Mouse (Mus musculus) lung, embryonic 15.5 days (tissue): ENCODE measurements at regions not wholly inside any gene's neighbourhood (a gene's known extent, or its start where the extent isn't known, plus 50 kb on each side); places are given as distances from the start of the nearest gene placed in this dataset.
"Not testable (repeated sequence)": the region's sequence is repeated elsewhere in the genome, so short reads cannot be mapped to it uniquely, and the experiment has no call there.

Source experiments
- ATAC-seq: fragments of 200-750 bp; cut with Nextera tagmentation; 2 replicates; pipeline ENCODE4 v1.8.0; 2017; ENCODE audit warnings: moderate number of reproducible peaks, borderline replicate concordance; ENCODE audit not compliant: low FRiP score, low TSS enrichment; ENCODE audit errors: extremely low read depth
- H3K27ac ChIP-seq: fragments of 300-500 bp; sonication (generic); 2 replicates; pipeline ENCODE4 v1.5.1; 2015; ENCODE audit warnings: moderate library complexity, mild to moderate bottlenecking, inconsistent platforms
- H3K27me3 ChIP-seq: fragments of 300-500 bp; sonication (generic); 2 replicates; pipeline ENCODE4 v1.6.1; 2015; ENCODE audit warnings: inconsistent platforms
- H3K36me3 ChIP-seq: fragments of 300-500 bp; sonication (generic); 2 replicates; pipeline ENCODE4 v1.6.1; 2015; ENCODE audit warnings: inconsistent platforms
- H3K4me1 ChIP-seq: fragments of 300-500 bp; sonication (generic); 2 replicates; pipeline ENCODE4 v1.6.1; 2015; ENCODE audit warnings: inconsistent platforms
- H3K4me2 ChIP-seq: fragments of 300-500 bp; sonication (generic); 2 replicates; pipeline ENCODE4 v1.6.1; 2015; ENCODE audit warnings: inconsistent platforms, mild to moderate bottlenecking, moderate library complexity
- H3K4me3 ChIP-seq: fragments of 300-500 bp; sonication (generic); 2 replicates; pipeline ENCODE4 v1.5.1; 2015; ENCODE audit warnings: mild to moderate bottlenecking, inconsistent platforms
- H3K9ac ChIP-seq: fragments of 300-500 bp; sonication (generic); 2 replicates; pipeline ENCODE4 v1.6.1; 2015; ENCODE audit warnings: inconsistent platforms
- H3K9me3 ChIP-seq: fragments of 300-500 bp; sonication (generic); 2 replicates; pipeline ENCODE4 v1.6.1; 2016; ENCODE audit warnings: inconsistent platforms
- WGBS: fragments of 180-500 bp; shearing (Covaris S2); methylation state at CpG from one replicate; pipeline ENCODE4 v1.1.7; 2015; 5-methylcytosine and 5-hydroxymethylcytosine counted together

DNA sequence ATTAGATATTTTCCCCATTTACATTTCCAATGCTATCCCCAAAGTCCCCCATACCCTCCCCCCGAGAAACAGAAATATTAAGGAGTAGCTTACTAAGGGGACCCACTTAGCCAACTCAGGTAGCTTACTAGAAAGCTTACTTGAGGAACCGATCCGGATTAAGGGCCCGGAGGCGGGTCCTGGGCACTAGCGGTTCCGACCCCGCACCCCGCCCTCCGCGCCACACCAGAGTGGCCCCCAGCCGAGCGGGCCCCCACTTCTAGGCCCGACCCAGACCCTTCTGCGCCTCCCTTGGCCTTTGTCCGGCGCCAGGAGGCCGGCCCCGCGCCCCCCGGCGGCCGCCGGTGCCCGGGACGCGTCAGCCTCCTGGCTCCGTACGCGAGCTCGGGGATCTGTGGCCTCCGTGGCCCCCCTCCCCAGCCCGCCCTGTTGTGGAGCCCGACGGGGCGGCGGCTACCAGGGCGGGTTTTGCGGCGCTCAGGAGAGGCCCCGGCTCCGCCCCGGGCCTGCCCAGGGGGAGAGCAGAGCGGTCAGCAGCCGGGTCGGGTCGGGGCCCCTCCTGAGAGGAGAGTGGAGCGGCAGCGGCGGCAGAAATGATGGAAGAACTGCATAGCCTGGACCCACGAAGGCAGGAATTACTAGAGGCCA, 106.5 kb downstream of the Zfp600 start:
- H3K27ac ChIP-seq, H3K4me1 ChIP-seq, H3K27me3 ChIP-seq, H3K36me3 ChIP-seq, H3K9ac ChIP-seq, H3K9me3 ChIP-seq: not testable (repeated sequence)
- 0 out of 2 replicates have a peak overlapping the region, but pooled peaks have one; percentile 21 for H3K4me3 ChIP-seq
- WGBS: 5% methylated on average over 43 of the region's 51 CpGs
- ATAC-seq: peak; percentile 70; the same call in 1 of the 2 replicates
- H3K4me2 ChIP-seq: peak overlapping the region; percentile 45

DNA sequence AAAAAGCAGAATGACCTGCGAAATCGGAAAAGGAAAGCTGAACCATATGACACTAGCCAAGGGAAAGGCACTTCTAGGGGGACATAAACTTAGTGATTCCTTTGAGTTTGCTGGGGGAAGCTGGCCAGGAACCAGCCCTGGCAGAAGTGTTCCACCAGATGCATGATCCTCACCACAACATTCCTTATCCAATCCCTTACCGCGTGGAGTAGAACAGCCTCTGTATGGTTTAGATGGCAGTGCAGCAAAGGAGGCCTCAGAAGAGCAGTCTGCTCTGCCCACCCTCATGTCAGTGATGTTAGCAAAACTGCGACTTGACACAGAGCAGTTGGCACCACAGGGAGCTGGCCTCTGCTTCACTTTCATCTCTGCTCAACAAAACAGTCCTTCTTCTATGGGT, 107.2 kb downstream of the Zfp600 start:
- not testable (repeated sequence) for H3K36me3 ChIP-seq, H3K4me3 ChIP-seq, H3K9me3 ChIP-seq, H3K4me1 ChIP-seq, H3K9ac ChIP-seq, H3K27me3 ChIP-seq, ATAC-seq, H3K27ac ChIP-seq, H3K4me2 ChIP-seq
- 59% methylated on average over 3 of the region's 5 CpGs for WGBS

DNA sequence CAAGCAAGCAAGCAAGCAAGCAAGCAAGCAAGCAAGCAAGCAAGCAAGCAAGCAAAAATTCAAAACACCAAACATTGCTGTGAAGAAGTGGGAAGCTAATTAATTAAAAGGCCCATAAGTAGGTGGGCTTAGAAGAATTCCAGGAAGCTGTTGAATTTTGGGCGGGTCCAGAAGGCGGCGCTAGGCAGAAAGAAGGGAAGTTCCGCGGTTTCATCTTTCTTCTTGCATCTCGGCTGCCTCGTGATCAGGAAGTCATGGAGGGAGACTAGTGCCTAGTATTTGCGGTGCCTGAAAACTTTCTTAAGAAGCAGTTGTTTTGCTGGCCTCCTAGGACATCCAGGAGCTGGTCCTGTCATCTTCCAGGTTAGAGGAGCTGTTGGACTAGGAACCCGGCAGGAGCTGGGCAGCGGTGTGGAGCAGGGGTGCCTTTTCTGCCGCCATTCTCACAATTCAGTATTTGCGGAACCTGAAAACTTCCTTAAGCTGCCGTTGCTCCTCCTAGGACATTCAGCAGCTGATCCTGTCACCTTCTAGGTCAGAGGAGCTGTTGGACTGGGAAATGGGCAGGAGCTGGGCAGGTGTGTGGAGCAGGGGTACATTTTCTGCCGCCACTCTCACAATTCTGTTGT, 113.6 kb downstream of the Zfp600 start:
- WGBS: no CpG with 5 or more reads among the region's 14 CpGs
- not testable (repeated sequence) for H3K27me3 ChIP-seq

More for the DNA sequence above, 113.6 kb downstream of the Zfp600 start:
- not testable (repeated sequence) for H3K27ac ChIP-seq, H3K9me3 ChIP-seq, H3K4me3 ChIP-seq, H3K36me3 ChIP-seq, H3K4me2 ChIP-seq, H3K4me1 ChIP-seq, H3K9ac ChIP-seq, ATAC-seq
